Mouse (Mus musculus) kidney, postnatal 10 days (tissue): ENCODE results near the gene Tom1.
A peak's percentile ranks its signal among the peaks of the same experiment; 100 is the strongest.

Source experiments
- DNase-seq: peaks from one replicate; pipeline ENCODE4 v3.0.0; 2021; ENCODE audit warnings: mixed read lengths

Tom1 gene

GRCm38 (mm10) chr8:75033511-75034243 lies at the start of gene Tom1:
Tom1 (plus strand) TSS chr8:75033705.
- DNase-seq: peak; percentile 98

DNA sequence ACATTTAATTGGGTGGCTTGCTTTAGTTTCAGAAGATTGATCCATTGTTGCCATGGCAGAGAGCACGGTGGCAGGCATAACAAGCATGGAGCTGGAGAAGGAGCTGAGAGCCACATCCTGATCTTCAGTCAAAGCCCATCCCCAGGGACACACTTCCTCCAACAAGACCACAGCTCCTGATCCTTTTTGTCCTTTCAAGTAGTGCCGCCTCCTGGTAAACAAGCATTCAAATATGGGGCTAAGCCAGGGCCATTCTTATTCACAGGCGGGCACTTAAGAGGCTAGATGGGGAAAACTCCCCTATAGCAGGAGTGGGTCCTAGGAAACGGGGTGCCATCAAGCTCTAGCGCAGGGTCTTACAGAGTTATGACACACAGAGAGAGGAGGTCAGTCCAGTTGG lies 46.1 kb upstream of the Tom1 start:
- no peak for DNase-seq

GRCm38 (mm10) chr8:74990021-74990420 lies 43.5 kb upstream of the Tom1 start:
- peak; percentile 41 for DNase-seq

DNA sequence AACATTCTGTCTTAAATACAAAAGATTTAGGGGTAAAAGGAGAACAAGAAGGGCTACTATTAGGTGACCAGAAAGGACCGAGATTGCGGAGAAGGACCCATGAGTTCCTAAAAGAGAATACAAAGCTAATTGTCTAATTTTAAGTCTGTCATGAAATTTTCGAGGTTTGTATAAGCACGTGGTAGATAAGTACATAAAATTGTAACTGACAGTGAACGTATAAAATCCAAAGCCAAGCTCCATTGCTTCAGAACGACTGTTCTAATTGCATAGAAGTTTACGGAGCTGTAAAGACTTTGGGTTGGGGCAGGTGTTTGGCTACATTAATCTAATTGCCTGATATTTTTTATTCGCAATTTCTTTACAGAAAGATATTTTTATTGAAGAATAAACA lies 40.4 kb upstream of the Tom1 start, which contains the start of gene Hmgxb4:
Hmgxb4 (plus strand) TSS at position 276 of the 394 bp plus-strand sequence.
- DNase-seq: no peak

DNA sequence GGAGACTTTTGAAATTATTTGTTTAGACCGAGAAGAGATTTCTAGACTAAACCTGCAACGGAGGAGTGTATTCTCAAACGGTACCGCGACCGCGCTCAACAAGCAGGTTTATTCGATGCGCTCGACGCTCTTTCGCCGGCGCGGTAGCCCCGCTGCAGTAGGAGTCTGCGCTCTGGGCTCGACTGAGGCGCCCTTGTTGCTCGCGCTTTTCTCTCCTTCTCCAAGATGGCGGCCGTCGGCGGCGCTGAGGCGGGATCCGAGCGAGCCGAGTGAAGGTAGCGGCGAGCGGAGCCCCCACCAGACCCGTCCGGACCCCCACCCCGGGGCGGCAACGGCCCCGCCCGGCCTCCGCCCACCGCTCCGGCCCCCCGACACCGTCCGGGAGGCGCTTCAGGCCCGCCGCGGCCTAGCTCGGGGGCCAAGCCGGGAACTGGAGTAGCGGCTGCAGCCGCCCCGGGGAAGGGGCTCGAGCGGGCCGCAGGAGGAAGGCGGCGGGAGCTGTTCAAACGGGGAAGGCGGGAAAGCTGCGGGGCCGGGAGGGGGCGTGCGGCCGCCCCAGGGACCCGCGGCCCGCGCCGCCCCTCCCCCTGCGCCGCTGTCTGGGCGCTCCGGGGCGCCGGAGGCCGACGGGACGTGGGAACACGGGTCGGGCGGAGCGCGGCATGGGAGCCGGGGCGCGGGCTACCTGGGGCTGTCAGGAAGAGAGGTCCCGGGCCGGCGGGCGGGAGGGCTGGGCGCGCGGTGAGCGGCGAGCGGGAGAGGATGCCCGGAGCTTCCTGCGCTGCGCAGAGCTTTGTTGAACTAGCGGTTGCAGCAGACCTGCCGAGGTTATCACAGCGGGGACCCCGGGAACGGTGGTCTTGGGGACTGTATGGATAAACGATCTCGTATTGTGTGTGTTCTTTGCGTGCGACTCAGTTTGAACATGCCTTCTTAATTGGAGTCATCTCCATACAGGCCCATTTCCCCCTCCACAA lies 39.7 kb upstream of the Tom1 start:
- DNase-seq: peak; percentile 92

DNA sequence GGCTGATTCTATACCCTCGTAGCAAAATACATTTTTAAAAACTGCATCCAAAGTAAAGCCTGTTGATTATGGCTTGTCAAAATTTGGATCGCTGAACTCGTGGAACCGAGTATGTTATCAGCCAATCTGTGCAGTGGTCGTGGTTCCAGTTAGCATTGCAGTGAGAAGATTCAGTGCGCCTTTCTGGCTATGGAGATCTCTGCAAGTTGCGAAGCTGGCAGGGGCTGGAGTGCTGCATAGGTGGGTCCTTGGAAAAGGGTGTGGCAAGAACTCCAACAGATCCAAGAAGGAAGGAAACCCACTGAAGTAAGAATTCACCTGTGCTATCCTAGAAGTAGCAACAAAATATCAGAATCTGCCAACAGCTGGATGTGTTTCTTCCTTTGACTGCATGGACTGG lies 39.0 kb upstream of the Tom1 start:
- DNase-seq: peak; percentile 11

GRCm38 (mm10) chr8:75000431-75000830 lies 33.1 kb upstream of the Tom1 start:
- DNase-seq: no peak

DNA sequence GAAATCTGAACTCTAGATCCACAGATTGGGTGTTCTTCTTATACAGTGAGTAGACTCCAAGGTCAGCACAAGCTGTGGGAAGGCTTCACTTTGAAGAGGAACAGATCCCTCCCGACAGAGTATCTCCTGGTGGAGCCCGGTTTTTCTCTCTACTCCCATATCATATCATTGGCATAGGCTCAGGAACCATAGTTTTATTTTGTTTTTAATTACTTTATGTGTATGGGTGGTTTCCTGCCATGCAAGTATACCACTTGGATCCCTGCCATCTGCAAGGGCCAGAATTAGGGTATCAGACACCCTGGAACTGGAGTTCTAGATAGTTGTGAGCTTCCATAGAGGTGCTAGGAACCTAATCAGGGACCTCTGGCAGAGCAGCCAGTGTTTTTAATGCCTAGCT lies 24.7 kb upstream of the Tom1 start:
- no peak for DNase-seq

DNA sequence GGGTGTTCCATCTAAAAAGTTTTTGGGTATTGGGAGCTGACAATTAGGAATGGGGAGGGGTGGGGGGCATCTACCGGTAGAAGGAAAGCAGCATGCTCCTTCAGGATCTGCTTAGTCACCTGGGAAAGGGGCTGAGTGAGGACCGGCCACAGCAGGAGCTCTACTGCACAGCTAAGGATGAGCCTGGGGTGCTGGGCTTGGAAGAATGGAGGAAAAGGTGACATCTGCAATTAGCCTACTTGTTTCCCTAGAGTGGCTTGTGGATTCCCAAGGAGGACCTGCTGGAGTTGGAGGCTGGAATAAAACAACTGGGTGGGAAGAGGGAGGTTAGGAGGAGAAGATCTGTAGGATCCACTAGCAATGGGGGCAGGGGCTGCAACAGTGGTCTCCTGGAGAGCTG lies 19.9 kb upstream of the Tom1 start:
- no peak for DNase-seq

- no peak for DNase-seq
Observed at GRCm38 (mm10) chr8:75013964-75014363, 19.5 kb upstream of the Tom1 start.

DNA sequence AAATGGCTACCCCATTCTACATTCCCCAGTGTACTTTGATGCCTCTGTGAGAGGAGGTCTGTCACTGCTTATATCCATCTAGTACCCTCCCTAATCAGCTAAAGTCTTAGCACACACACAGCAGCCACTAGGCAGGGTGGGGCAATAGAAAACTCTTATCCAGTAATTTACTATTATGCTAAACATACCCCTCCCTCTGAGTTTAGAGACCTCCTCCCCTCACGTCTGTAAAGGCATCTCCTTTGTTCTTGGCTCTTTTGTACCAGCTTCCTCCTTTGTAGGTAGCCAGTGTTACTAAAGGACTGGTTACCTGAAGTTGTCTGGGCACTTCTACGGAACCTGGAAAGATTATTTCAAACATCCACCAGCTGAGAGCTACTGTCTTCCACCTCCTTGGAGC lies 17.5 kb upstream of the Tom1 start:
- DNase-seq: no peak

- no peak for DNase-seq
Observed at GRCm38 (mm10) chr8:75016422-75016821, 17.1 kb upstream of the Tom1 start.

DNA sequence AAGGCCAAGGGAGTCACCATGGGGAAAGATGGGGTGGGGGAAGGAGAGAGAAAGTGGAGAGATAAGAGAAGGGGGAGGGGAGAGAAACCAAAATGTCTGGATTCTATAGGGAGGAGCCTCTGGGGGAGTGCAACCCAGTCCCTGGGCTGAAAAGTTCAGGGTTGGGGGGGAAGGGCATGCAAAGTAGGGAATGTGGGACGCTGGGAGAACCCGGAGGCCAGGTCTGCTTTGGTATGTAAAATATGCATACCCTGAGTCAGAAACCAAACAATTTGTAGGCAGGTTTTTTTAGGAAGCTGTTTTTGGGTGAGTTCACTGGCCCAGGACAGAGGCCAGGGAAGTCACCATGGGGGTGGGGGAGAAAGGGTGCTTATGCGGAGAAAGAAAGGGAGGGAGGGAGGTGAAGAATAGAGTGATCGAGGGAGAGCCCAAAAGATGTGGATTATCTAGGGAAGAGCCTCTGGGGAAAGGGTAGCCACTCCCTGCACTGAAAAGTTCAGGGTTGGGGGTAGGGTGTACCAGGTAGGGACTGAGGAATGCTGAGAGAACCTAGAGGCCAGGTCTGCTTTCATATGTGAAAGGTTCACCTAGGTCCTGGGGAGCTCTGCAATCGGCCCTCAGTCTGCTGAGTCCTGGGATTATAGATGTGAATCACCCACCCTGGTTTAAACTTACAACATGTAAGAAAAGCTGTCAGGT lies 15.1 kb upstream of the Tom1 start:
- peak; percentile 56 for DNase-seq

GRCm38 (mm10) chr8:75023660-75024316 lies 9.7 kb upstream of the Tom1 start:
- DNase-seq: peak; percentile 19

- DNase-seq: no peak
Observed at GRCm38 (mm10) chr8:75025809-75026208, 7.7 kb upstream of the Tom1 start.

GRCm38 (mm10) chr8:75030453-75031024 lies 3.0 kb upstream of the Tom1 start:
- no peak for DNase-seq

DNA sequence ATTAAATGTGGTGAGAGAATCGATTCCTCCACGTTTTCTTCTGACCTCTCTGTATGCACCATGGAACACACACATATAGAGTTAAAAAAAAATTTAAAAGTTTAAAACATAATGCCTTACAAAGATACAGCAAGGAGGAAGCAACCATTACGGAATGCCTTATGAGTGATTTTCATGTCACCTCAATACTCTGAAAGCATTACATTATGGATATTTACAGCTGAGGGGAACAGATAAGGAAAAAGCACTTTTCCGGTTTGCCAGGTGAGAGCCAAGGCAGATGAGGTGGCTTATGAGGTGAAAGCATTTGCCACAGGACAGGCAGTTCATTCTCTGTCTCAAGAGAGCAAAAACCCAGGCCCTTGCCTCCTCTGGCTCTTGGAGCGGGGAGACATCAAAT lies 544 bp upstream of the Tom1 start:
- no peak for DNase-seq

GRCm38 (mm10) chr8:75034285-75034684 lies 780 bp downstream of the Tom1 start:
- DNase-seq: no peak

GRCm38 (mm10) chr8:75035640-75036039 lies 2.1 kb downstream of the Tom1 start:
- DNase-seq: no peak

- DNase-seq: no peak
Observed at GRCm38 (mm10) chr8:75038497-75038896, 5.0 kb downstream of the Tom1 start.

- DNase-seq: no peak
Observed at GRCm38 (mm10) chr8:75039754-75040153, 6.2 kb downstream of the Tom1 start.

DNA sequence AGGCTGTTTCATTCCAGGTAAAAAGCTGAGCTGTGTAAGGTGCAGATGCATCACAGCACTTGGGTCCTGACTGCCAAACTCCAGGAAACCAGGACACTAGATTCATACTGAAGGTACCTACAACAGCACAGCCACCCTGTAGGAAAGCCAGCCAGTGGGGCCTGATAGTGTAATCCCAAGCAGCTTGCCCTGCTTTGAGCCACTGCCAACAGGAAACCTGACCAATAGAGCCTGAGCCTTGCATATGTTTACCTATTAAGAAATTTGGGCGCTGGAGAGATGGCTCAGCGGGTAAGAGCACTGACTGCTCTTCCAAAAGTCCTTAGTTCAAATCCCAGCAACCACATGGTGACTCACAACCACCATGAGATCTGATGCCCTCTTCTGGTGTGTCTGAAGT lies 8.7 kb downstream of the Tom1 start:
- DNase-seq: no peak
